ENCODE assay signal across 26 mouse cellular contexts in genomic region chr3:120675906-120676305, GRCm38 (mm10).
"Had no signal": no experiment of that assay in that cellular context is flagged by ENCODE, and none has a peak within 500 bp of the region (broad histone marks: within the 10 kb centered on the region; RNA-seq: fewer than 3 reads in every experiment).

No protein-coding gene starts in this region.

- H3K4me3 ChIP-seq: heart, adult 2 months; heart, embryonic 12.5 days; hindbrain, embryonic 10.5 days; hindbrain, embryonic 12.5 days; kidney, embryonic 15.5 days; limb, embryonic 10.5 days; limb, embryonic 12.5 days; liver, embryonic 13.5 days had no signal

- ATAC-seq: hindbrain, embryonic 16.5 days; inflammation-experienced regulatory T-cells, adult 6 months had no signal

- H3K9ac ChIP-seq: heart, embryonic 12.5 days; hindbrain, embryonic 12.5 days; hindbrain, embryonic 14.5 days; kidney, embryonic 15.5 days; limb, embryonic 12.5 days; liver, embryonic 13.5 days had no signal

- H3K4me1 ChIP-seq: heart, embryonic 12.5 days; hindbrain, embryonic 10.5 days; hindbrain, embryonic 12.5 days; kidney, embryonic 15.5 days; limb, embryonic 10.5 days; limb, embryonic 12.5 days; liver, embryonic 13.5 days had no signal

- DNase-seq: gastrocnemius, postnatal 14 days; gastrocnemius, postnatal 36 days; heart, adult 11 months; heart, adult 2 months; heart, postnatal 10 days; heart, postnatal 4 days; kidney, adult 11 months; kidney, adult 2 months; kidney, adult 9 months; kidney, postnatal 14 days; kidney, postnatal 36 days; layer of hippocampus, adult 9-11 months; layer of hippocampus, postnatal 36 days; liver; liver, embryonic 13.5 days had no signal

- H3K36me3 ChIP-seq: heart, embryonic 12.5 days; hindbrain, embryonic 10.5 days; hindbrain, embryonic 12.5 days; kidney, embryonic 15.5 days; limb, embryonic 10.5 days; limb, embryonic 12.5 days; liver, embryonic 13.5 days had no signal

- H3K27me3 ChIP-seq: heart, embryonic 12.5 days; hindbrain, embryonic 12.5 days; kidney, embryonic 15.5 days; limb, embryonic 12.5 days; liver, embryonic 13.5 days had no signal

- H3K9me3 ChIP-seq: heart, embryonic 12.5 days; hindbrain, embryonic 10.5 days; hindbrain, embryonic 12.5 days; kidney, embryonic 15.5 days; limb, embryonic 10.5 days; liver, embryonic 13.5 days had no signal

- H3K27ac ChIP-seq: heart, adult 2 months; hindbrain, embryonic 10.5 days; hindbrain, embryonic 12.5 days; hindbrain, embryonic 14.5 days; kidney, embryonic 15.5 days; kidney, postnatal 0 days; limb, embryonic 10.5 days; limb, embryonic 12.5 days; liver, embryonic 13.5 days had no signal

- H3K4me2 ChIP-seq: heart, embryonic 12.5 days; hindbrain, embryonic 12.5 days; hindbrain, embryonic 14.5 days; kidney, embryonic 15.5 days; limb, embryonic 12.5 days; liver, embryonic 11.5 days; liver, embryonic 13.5 days had no signal
